In genomic region chr13:52883084-52883959, GRCm38 (mm10) we compare ENCODE assay signal across 13 mouse cellular contexts. TPM values are rescaled to one million over a fixed set of nuclear protein-coding genes. Genes with fewer than 3 reads are reported as not detected.
A peak's percentile ranks its signal among the peaks of the same experiment; 100 is the strongest.
DNase-seq lines count a peak whose midpoint lies in the region; ATAC-seq and TF ChIP-seq lines count a peak whose summit lies in the region.
"Had no signal": no experiment of that assay in that cellular context is flagged by ENCODE, and none has a peak within 500 bp of the region (broad histone marks: within the 10 kb centered on the region; RNA-seq: fewer than 3 reads in every experiment).

No protein-coding gene starts in this region.

- no peak for ATAC-seq in midbrain, postnatal 0 days (ENCODE audit: low FRiP score)
- ATAC-seq: intestine, embryonic 15.5 days had no signal

- 0 out of 2 replicates have a peak, but pooled peaks cover 3% of the 10 kb centered on the region for H3K36me3 ChIP-seq in midbrain, postnatal 0 days (ENCODE audit: insufficient read depth, low read length)
- H3K36me3 ChIP-seq: intestine, embryonic 15.5 days; midbrain, embryonic 12.5 days had no signal

- DNase-seq in adrenal gland, postnatal 36 days, result peak; percentile 25 to 27
- no peak for DNase-seq in adrenal gland, adult 18-20 months (ENCODE audit: low spot score in 2 of 2)
- no peak for DNase-seq in layer of hippocampus, adult 2 months (ENCODE audit: low spot score in 2 of 2)
- no peak for DNase-seq in layer of hippocampus, postnatal 10 days (ENCODE audit: low spot score in 2 of 2)
- DNase-seq in CD4-positive, CD25-positive, alpha-beta regulatory T cell, adult 2 months (ENCODE audit: low read depth, low spot score), result peak; percentile 25
- DNase-seq in midbrain, postnatal 0 days (ENCODE audit: low spot score), result peak; percentile 40
- no peak for DNase-seq in spleen, adult 18-20 months
- DNase-seq in spleen, postnatal 14 days (ENCODE audit: low spot score in 2 of 2), result no peak
- DNase-seq: adrenal gland, adult 2 months; lung, adult 18-20 months; thymus, postnatal 25 days had no signal

- H3K27me3 ChIP-seq in midbrain, postnatal 0 days (ENCODE audit: insufficient read depth, low read length), result no peaks in the 10 kb centered on the region
- H3K27me3 ChIP-seq: intestine, embryonic 15.5 days; midbrain, embryonic 12.5 days had no signal

- H3K9ac ChIP-seq in midbrain, postnatal 0 days (replicated peaks; ENCODE audit: low read length, poor library complexity, severe bottlenecking), result no peak overlapping the region
- H3K9ac ChIP-seq: intestine, embryonic 15.5 days; midbrain, embryonic 12.5 days had no signal

- H3K4me3 ChIP-seq in layer of hippocampus, adult 2 months, result no peak overlapping the region
- H3K4me3 ChIP-seq in midbrain, postnatal 0 days (ENCODE audit: low read depth, low read length), result no peak overlapping the region
- H3K4me3 ChIP-seq: intestine, embryonic 15.5 days; midbrain, embryonic 12.5 days had no signal

- no peak overlapping the region for H3K4me2 ChIP-seq in midbrain, postnatal 0 days (ENCODE audit: low read depth, low read length, poor library complexity, severe bottlenecking)
- H3K4me2 ChIP-seq: intestine, embryonic 15.5 days; midbrain, embryonic 12.5 days had no signal

- no peaks in the 10 kb centered on the region for H3K9me3 ChIP-seq in midbrain, postnatal 0 days (ENCODE audit: low read length)
- H3K9me3 ChIP-seq: intestine, embryonic 15.5 days; midbrain, embryonic 12.5 days had no signal

- peaks cover 4% of the 10 kb centered on the region for H3K4me1 ChIP-seq in midbrain, postnatal 0 days (ENCODE audit: insufficient read depth, low read length)

- WGBS in midbrain, postnatal 0 days, result 66% methylated on average over 18 of the region's 19 CpGs

- peak overlapping the region; percentile 49 for H3K27ac ChIP-seq in layer of hippocampus, adult 2 months
- no peak overlapping the region for H3K27ac ChIP-seq in midbrain, postnatal 0 days (ENCODE audit: low read depth, low read length)
- H3K27ac ChIP-seq: intestine, embryonic 15.5 days; midbrain, embryonic 12.5 days had no signal

- no peak for TF ChIP-seq CTCF in layer of hippocampus, adult 2 months (conservative IDR thresholded peaks at IDR 0.05)
- TF ChIP-seq CTCF in midbrain, postnatal 0 days (IDR thresholded peaks at IDR 0.05), result no peak

RNA-seq across cellular contexts. Expression of gene Auh, which starts 46.2 kb away (rescaled TPM):
- 100 to 1,000 TPM; 130 to 159 TPM for total RNA-seq in adrenal gland, postnatal 36 days (2021)
- 100 to 1,000 TPM; 126 to 138 TPM for total RNA-seq in adrenal gland, adult 18-20 months (2021)
- 100 to 1,000 TPM; 107 to 121 TPM for total RNA-seq in layer of hippocampus, adult 2 months (2021)
- 10 to 100 TPM; 80.7 to 81.5 TPM for total RNA-seq in layer of hippocampus, postnatal 10 days (2021)
- 33.7 and 53.9 TPM in 2 replicates for total RNA-seq in midbrain, postnatal 0 days (2014; rRNA removed)
- polyA plus RNA-seq in midbrain, postnatal 0 days (2015; fragmentation: Nextera tagmentation; extraction: Ambion mirVana), result 55.9 and 59.6 TPM in 2 replicates

Comparison
In these comparisons a context has a peak if more than half of its experiments do, and no peak if none do; other contexts are left out.
1. DNase-seq: peak in adrenal gland, postnatal 36 days (2 of 2), CD4-positive, CD25-positive, alpha-beta regulatory T cell, adult 2 months (single experiment) and midbrain, postnatal 0 days (single experiment); none in adrenal gland, adult 18-20 months (0 of 2), layer of hippocampus, adult 2 months (0 of 2), layer of hippocampus, postnatal 10 days (0 of 2), spleen, adult 18-20 months (0 of 2) and spleen, postnatal 14 days (0 of 2).